29 mouse cellular contexts compared by ENCODE assay signal in the genomic region with DNA sequence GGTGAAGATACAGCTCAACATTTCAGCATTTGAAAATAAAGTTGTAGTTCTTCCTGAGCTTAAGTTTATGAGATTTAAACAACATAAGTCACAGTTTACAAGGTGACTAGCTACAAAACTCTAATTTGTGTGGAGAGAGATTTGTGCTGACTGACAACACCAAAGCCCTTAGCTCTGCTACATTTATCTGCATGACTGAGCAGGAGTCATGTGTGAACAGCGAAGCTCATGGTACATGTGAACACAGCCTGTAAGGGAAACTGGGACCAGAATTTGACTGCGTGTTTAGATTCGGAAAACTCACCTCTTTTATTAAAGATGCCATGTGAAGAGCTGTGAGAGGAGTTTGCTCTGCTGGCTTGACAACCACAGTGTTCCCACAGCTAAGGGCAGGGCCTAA. TPM values are rescaled to one million over a fixed set of nuclear protein-coding genes. Genes with fewer than 3 reads are reported as not detected.
DNase-seq lines count a peak whose midpoint lies in the region; ATAC-seq and TF ChIP-seq lines count a peak whose summit lies in the region.
"Had no signal": no experiment of that assay in that cellular context is flagged by ENCODE, and none has a peak within 500 bp of the region (broad histone marks: within the 10 kb centered on the region; RNA-seq: fewer than 3 reads in every experiment).

No protein-coding gene starts in this region.

- H3K4me1 ChIP-seq in lung, adult 2 months (ENCODE audit: control insufficient read depth, insufficient read depth, low read length), result no peaks in the 10 kb centered on the region
- H3K4me1 ChIP-seq: forebrain, embryonic 15.5 days; heart, embryonic 10.5 days; heart, embryonic 15.5 days; hindbrain, embryonic 12.5 days; liver, embryonic 12.5 days; megakaryocyte, embryonic 14.5 days; midbrain, embryonic 13.5 days; neural tube, embryonic 13.5 days; stomach, embryonic 15.5 days had no signal

- peak; percentile 5 for DNase-seq in kidney, adult 18-20 months
- DNase-seq in kidney, adult 9 months, result peak; percentile 49
- DNase-seq in kidney, postnatal 10 days, result peak; percentile 8
- peak; percentile 46 for DNase-seq in retina, postnatal 1 day
- DNase-seq in lung, adult 2 months, result no peak
- DNase-seq: B cell, adult 2 months; cerebellum, adult 18-20 months; cerebellum, postnatal 10 days; gastrocnemius, postnatal 25 days; heart, adult 11 months; heart, postnatal 36 days; layer of hippocampus, postnatal 36 days; left cerebral cortex, postnatal 4 days; lung, postnatal 4 days; right cerebral cortex, postnatal 14 days; thymus, postnatal 14 days had no signal

- WGBS in lung, adult 2 months, result 89% methylated on average over 3 of the region's 3 CpGs

- no peak for TF ChIP-seq POLR2A in lung, adult 2 months (IDR thresholded peaks at IDR 0.05; ENCODE audit: borderline replicate concordance, extremely low read depth, low read depth, low read length)

- no peak overlapping the region for H3K4me3 ChIP-seq in lung, adult 2 months (replicated peaks; ENCODE audit: extremely low read depth, low read depth, low read length)
- H3K4me3 ChIP-seq: forebrain, embryonic 15.5 days; heart, embryonic 10.5 days; heart, embryonic 15.5 days; hindbrain, embryonic 12.5 days; liver, embryonic 12.5 days; megakaryocyte, embryonic 14.5 days; midbrain, embryonic 13.5 days; neural tube, embryonic 13.5 days; stomach, embryonic 15.5 days had no signal

- ATAC-seq in erythroid progenitor cell, adult 5-6 weeks (replicated peaks; ENCODE audit: low FRiP score, poor library complexity, severe bottlenecking), result no peak
- ATAC-seq in megakaryocyte-erythroid progenitor cell, adult 5-6 weeks (replicated peaks; ENCODE audit: low FRiP score, low TSS enrichment, poor library complexity, severe bottlenecking), result no peak
- ATAC-seq: forebrain, embryonic 15.5 days; intestine, embryonic 16.5 days; liver, embryonic 12.5 days; lung, postnatal 0 days; midbrain, embryonic 13.5 days had no signal

- no peak for TF ChIP-seq CTCF in lung, adult 2 months (IDR thresholded peaks at IDR 0.05; ENCODE audit: insufficient read depth, low read length)

RNA-seq across cellular contexts. Expression of gene Aldh1a7, which starts 11.7 kb away (rescaled TPM):
- total RNA-seq in erythroid progenitor cell, adult 5-6 weeks (2015; ENCODE audit: low replicate concordance), result 8.3 and 12.6 TPM in 2 replicates
- total RNA-seq in erythroid progenitor cell, adult 5-6 weeks (2017; ENCODE audit: low replicate concordance), result 5.0 and 9.1 TPM in 2 replicates
- polyA plus RNA-seq in lung, adult 2 months (2012; rRNA removed), result 24.6 and 39.4 TPM in 2 replicates
- 35.7 and 41.4 TPM in 2 replicates for total RNA-seq in megakaryocyte-erythroid progenitor cell, adult 5-6 weeks (2014; fragmentation: Nextera tagmentation)
- 48.1 and 52.1 TPM in 2 replicates for total RNA-seq in megakaryocyte-erythroid progenitor cell, adult 5-6 weeks (2017)
